Mouse (Mus musculus): Measurements from ENCODE around the gene Zfp248. TPM values are rescaled to one million over a fixed set of nuclear protein-coding genes. Genes with fewer than 3 reads are reported as not detected.
A peak's percentile ranks its signal among the peaks of the same experiment; 100 is the strongest.

Zfp248 gene
- total and polyA plus RNA-seq, 3 experiments, result 0.65 to 12.3 (median 5.5) TPM

DNA sequence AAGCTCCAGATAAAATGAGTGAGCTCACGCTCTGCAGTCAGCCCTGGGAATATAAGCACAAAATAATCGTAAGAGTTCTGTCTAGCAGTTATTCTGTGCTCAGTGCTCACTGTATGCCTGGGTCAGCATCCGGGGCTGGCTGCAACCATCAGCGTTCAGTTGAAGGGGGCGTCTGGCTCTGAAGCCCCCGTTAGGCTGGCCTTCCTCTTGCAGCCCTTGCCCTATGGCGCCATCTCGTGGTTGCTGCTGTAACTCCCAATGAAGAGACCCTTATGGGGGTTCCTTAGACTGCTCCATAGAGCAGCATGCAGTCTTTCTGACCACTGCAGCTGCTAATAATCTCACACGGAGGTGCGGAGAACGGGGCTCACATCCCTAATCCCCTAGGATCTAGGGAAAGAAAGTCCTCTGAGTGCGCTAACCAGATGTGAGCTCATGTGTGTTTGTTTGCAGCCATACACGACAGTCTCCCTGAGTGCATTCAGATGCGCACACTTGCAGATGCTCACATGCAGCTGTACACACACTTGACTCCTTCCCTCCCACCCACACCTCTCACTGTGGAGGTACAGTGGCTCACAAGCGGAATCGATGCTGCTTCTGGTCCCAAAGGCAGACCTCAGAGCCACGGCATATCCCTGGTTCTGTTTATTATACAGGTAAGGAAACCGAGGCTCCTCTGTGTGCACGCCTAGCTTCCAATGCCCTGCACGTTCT is 75.7 kb downstream of the Zfp248 start:
- H3K36me3 ChIP-seq (replicated peaks), result peaks cover 32% of the 10 kb centered on the region
- TF ChIP-seq POLR2AphosphoS5 (IDR thresholded peaks at IDR 0.05; ENCODE audit: insufficient replicate concordance, low read depth, low read length) (no peak), CTCF (IDR thresholded peaks at IDR 0.05; ENCODE audit: low read depth, low read length) (peak; percentile 64)
- H3K4me1 ChIP-seq (ENCODE audit: insufficient read depth, low read depth, low read length), result peaks cover 16% of the 10 kb centered on the region
- no peaks in the 10 kb centered on the region for H3K9me3 ChIP-seq (replicated peaks)
- H3K4me3 ChIP-seq (ENCODE audit: low read depth, low read length), result no peak overlapping the region
- DNase-seq (ENCODE audit: low spot score) (peak; percentile 34), ATAC-seq (ENCODE audit: extremely low read depth, insufficient number of reproducible peaks, low FRiP score, poor library complexity, severe bottlenecking) (no peak)
- H3K27me3 ChIP-seq (ENCODE audit: insufficient read depth, low read length), result peaks cover 24% of the 10 kb centered on the region

GRCm38 (mm10) chr6:118377611-118378010 is 77.7 kb downstream of the Zfp248 start:
- Histone ChIP-seq H3K9me3 (replicated peaks) (no peaks in the 10 kb centered on the region), H3K27me3 (ENCODE audit: insufficient read depth, low read length) (peaks cover 34% of the 10 kb centered on the region), H3K36me3 (replicated peaks) (peaks cover 12% of the 10 kb centered on the region), H3K4me1 (ENCODE audit: insufficient read depth, low read depth, low read length) (peaks cover 16% of the 10 kb centered on the region), H3K4me3 (ENCODE audit: low read depth, low read length) (no peak overlapping the region)
- ATAC-seq (ENCODE audit: extremely low read depth, insufficient number of reproducible peaks, low FRiP score, poor library complexity, severe bottlenecking) (no peak), DNase-seq (ENCODE audit: low spot score) (no peak)
- TF ChIP-seq POLR2AphosphoS5 (IDR thresholded peaks at IDR 0.05; ENCODE audit: insufficient replicate concordance, low read depth, low read length), result no peak
- TF ChIP-seq TAL1 (conservative IDR thresholded peaks at IDR 0.05; ENCODE audit: low read depth, low read length), result no peak
- TF ChIP-seq GATA1 (IDR thresholded peaks at IDR 0.05; ENCODE audit: borderline replicate concordance, low read length), result no peak
- TF ChIP-seq GATA2 (IDR thresholded peaks at IDR 0.05; ENCODE audit: borderline replicate concordance, low read depth, low read length), result no peak
- no peak for TF ChIP-seq CTCF (IDR thresholded peaks at IDR 0.05; ENCODE audit: low read depth, low read length)

Other genes with a start within 250 kb of the Zfp248 start
- 50.5 and 55.8 TPM in 2 replicates for gene Bms1, start 36.1 kb downstream of the Zfp248 start, total RNA-seq (2014; fragmentation: Nextera tagmentation)
- 81.0 and 98.9 TPM in 2 replicates for gene Bms1, start 36.1 kb downstream of the Zfp248 start, total RNA-seq (2017)
- gene Bms1, start 36.1 kb downstream of the Zfp248 start, polyA plus RNA-seq (2012), result 149 and 198 TPM in 2 replicates
- gene Zfp9, start 23.8 kb upstream of the Zfp248 start, total RNA-seq (2014; fragmentation: Nextera tagmentation), result 0.38 TPM in 1 of 2 replicates, not detected in the other
- 0.06 and 0.11 TPM in 2 replicates for gene Zfp9, start 23.8 kb upstream of the Zfp248 start, total RNA-seq (2017)
- gene Zfp9, start 23.8 kb upstream of the Zfp248 start, polyA plus RNA-seq (2012), result not detected in 2 replicates
- gene Ankrd26, start 106.7 kb upstream of the Zfp248 start, total RNA-seq (2014; fragmentation: Nextera tagmentation), result 18.7 and 28.3 TPM in 2 replicates
- 19.5 and 21.1 TPM in 2 replicates for gene Ankrd26, start 106.7 kb upstream of the Zfp248 start, total RNA-seq (2017)
- gene Ankrd26, start 106.7 kb upstream of the Zfp248 start, polyA plus RNA-seq (2012), result 1.8 and 3.3 TPM in 2 replicates